Mouse (Mus musculus): ENCODE data around the gene Cmah.

DNA sequence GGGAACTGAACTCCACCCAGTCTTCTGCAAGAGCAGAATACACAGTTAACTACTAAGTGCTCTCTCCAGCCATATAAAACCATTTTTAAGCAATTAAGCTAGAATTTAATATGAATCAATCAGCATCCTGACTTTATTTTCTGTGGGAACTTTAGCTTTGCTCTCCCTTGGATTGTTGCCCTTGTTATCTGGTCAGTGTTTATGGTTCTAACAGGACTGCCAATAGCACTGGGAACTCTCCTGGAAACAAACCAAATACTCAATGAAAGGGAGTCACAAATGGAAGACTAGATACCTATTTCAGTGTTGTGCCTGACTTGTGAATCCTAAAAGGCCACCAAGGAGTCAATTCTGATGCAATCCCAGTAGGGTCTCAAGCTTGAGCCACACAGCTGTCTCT, 12.7 kb downstream of the Cmah start:
- TF ChIP-seq CTCF (IDR thresholded peaks at IDR 0.05; ENCODE audit: control insufficient read depth, insufficient read depth, low read length) (no peak), POLR2A (IDR thresholded peaks at IDR 0.05; ENCODE audit: borderline replicate concordance, control insufficient read depth, low read depth, low read length) (no peak)
